Mouse (Mus musculus) thymus, adult 2 months (tissue): ENCODE measurements around the gene Mindy1.

Experiments used
- CTCF ChIP-seq: fragments of 200-500 bp; IDR thresholded peaks from 2 replicates; pipeline ENCODE4 v1.5.1; 2012; ENCODE audit warnings: mild to moderate bottlenecking, control low read depth, low read length, moderate library complexity, borderline replicate concordance; ENCODE audit not compliant: control insufficient read depth, poor library complexity, insufficient read depth; ENCODE audit errors: extremely low read depth
- POLR2A ChIP-seq: fragments of 200-500 bp; IDR thresholded peaks from 2 replicates; pipeline ENCODE4 v1.6.1; 2012; ENCODE audit warnings: mild to moderate bottlenecking, low read length, control low read depth, moderate library complexity; ENCODE audit not compliant: control insufficient read depth, poor library complexity, insufficient read depth; ENCODE audit errors: extremely low read depth

- TF ChIP-seq POLR2A (no peak), CTCF (no peak)
These were observed 13.6 kb downstream of the Mindy1 start for GRCm38 (mm10) chr3:95294718-95295117.
